ENCODE assay signal across 9 mouse cellular contexts in the genomic region with DNA sequence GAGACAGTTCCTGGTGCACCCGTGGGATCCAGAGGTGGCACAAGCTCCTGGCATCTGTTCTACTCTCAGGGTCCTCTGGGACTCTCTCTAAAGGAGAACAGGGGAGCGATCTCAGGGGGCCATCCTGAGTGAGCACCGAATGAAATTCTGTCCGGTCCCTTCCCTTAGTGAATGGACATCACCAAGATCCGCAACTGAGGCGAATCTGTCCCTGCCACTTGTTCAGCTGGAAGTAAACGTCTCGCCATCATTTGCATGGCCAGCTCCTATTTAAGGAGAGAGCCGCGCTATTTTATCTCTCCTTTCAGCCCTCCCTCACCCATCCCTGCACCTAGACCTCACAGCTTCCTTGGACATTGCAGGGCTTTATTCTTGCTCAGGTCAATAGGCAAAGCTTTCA. TPM values are rescaled to one million over a fixed set of nuclear protein-coding genes. Genes with fewer than 3 reads are reported as not detected.
DNase-seq lines count a peak whose midpoint lies in the region; ATAC-seq and TF ChIP-seq lines count a peak whose summit lies in the region.
"Had no signal": no experiment of that assay in that cellular context is flagged by ENCODE, and none has a peak within 500 bp of the region (broad histone marks: within the 10 kb centered on the region; RNA-seq: fewer than 3 reads in every experiment).

No protein-coding gene starts in this region.

- no peak for TF ChIP-seq CTCF in brain, embryonic 14.5 days (IDR thresholded peaks at IDR 0.05; ENCODE audit: borderline replicate concordance, extremely low read depth, insufficient read depth, insufficient read length)

- DNase-seq in heart, postnatal 4 days: no peak
- peak; percentile 30 for DNase-seq in brain, embryonic 14.5 days (ENCODE audit: low read depth)
- peak; percentile 28 for DNase-seq in midbrain, embryonic 10.5 days (ENCODE audit: low spot score)
- DNase-seq in spleen, postnatal 14 days (ENCODE audit: low spot score in 2 of 2): no peak
- no peak for DNase-seq in spleen, postnatal 4 days (ENCODE audit: low spot score in 2 of 2)
- DNase-seq: heart, adult 11 months had no signal

- no peak for TF ChIP-seq POLR2A in brain, embryonic 14.5 days (IDR thresholded peaks at IDR 0.05; ENCODE audit: borderline replicate concordance, extremely low read depth, insufficient read depth, insufficient read length, poor library complexity, severe bottlenecking)

- no peak overlapping the region for H3K9ac ChIP-seq in heart, embryonic 15.5 days
- peak overlapping the region; percentile 67 for H3K9ac ChIP-seq in forebrain, embryonic 13.5 days

- H3K4me1 ChIP-seq in heart, embryonic 15.5 days (replicated peaks): peaks cover 24% of the 10 kb centered on the region
- peaks cover 22% of the 10 kb centered on the region for H3K4me1 ChIP-seq in forebrain, embryonic 13.5 days
- H3K4me1 ChIP-seq in midbrain, embryonic 10.5 days: peaks cover 30% of the 10 kb centered on the region

- 15% methylated on average over 10 of the region's 10 CpGs for WGBS in heart, embryonic 15.5 days
- WGBS in forebrain, embryonic 13.5 days: 5% methylated on average over 10 of the region's 10 CpGs
- WGBS in midbrain, embryonic 10.5 days: 11% methylated on average over 10 of the region's 10 CpGs

- H3K9me3 ChIP-seq in heart, embryonic 15.5 days (replicated peaks): no peaks in the 10 kb centered on the region
- H3K9me3 ChIP-seq in forebrain, embryonic 13.5 days (replicated peaks): no peaks in the 10 kb centered on the region
- H3K9me3 ChIP-seq in midbrain, embryonic 10.5 days (replicated peaks): no peaks in the 10 kb centered on the region

- peak overlapping the region; percentile 58 for H3K4me3 ChIP-seq in heart, embryonic 15.5 days
- H3K4me3 ChIP-seq in forebrain, embryonic 13.5 days: peak overlapping the region; percentile 68
- peak overlapping the region; percentile 71 for H3K4me3 ChIP-seq in midbrain, embryonic 10.5 days

- no peaks in the 10 kb centered on the region for H3K36me3 ChIP-seq in heart, embryonic 15.5 days
- no peaks in the 10 kb centered on the region for H3K36me3 ChIP-seq in forebrain, embryonic 13.5 days (ENCODE audit: poor library complexity, severe bottlenecking)
- H3K36me3 ChIP-seq in midbrain, embryonic 10.5 days: no peaks in the 10 kb centered on the region

- peak overlapping the region; percentile 97 for H3K4me2 ChIP-seq in heart, embryonic 15.5 days
- peak overlapping the region; percentile 77 for H3K4me2 ChIP-seq in forebrain, embryonic 13.5 days

- H3K27ac ChIP-seq in heart, embryonic 15.5 days: no peak overlapping the region
- H3K27ac ChIP-seq in forebrain, embryonic 13.5 days: no peak overlapping the region
- H3K27ac ChIP-seq in midbrain, embryonic 10.5 days (replicated peaks): peak overlapping the region; percentile 75; the same call in 1 of the 2 replicates

- peaks cover 98% of the 10 kb centered on the region for H3K27me3 ChIP-seq in heart, embryonic 15.5 days
- H3K27me3 ChIP-seq in forebrain, embryonic 13.5 days: peaks cover 67% of the 10 kb centered on the region
- peaks cover 96% of the 10 kb centered on the region for H3K27me3 ChIP-seq in midbrain, embryonic 10.5 days (ENCODE audit: low read depth, poor library complexity, severe bottlenecking)

- no peak for ATAC-seq in heart, embryonic 15.5 days (replicated peaks; ENCODE audit: insufficient number of reproducible peaks, insufficient read depth, low FRiP score, low read depth)
- ATAC-seq in forebrain, embryonic 13.5 days: no peak; the same call in 1 of the 2 replicates
- no peak for ATAC-seq in megakaryocyte-erythroid progenitor cell, adult 5-6 weeks (replicated peaks; ENCODE audit: low FRiP score, low TSS enrichment, poor library complexity, severe bottlenecking)

RNA-seq across cellular contexts. Expression of gene Adcy1, which starts 0.7 kb away (rescaled TPM):
- polyA plus RNA-seq in heart, embryonic 15.5 days (2015; fragmentation: Nextera tagmentation; extraction: Ambion mirVana): 0.50 and 0.85 TPM in 2 replicates
- total RNA-seq in heart, postnatal 4 days (2021): 1 to 10 TPM; 2.6 to 2.8 TPM
- 13.1 and 22.3 TPM in 2 replicates for polyA plus RNA-seq in brain, embryonic 14.5 days (2012; rRNA removed)
- polyA plus RNA-seq in forebrain, embryonic 13.5 days (2015; fragmentation: Nextera tagmentation; extraction: Ambion mirVana): 1.6 and 1.9 TPM in 2 replicates
- polyA plus RNA-seq in midbrain, embryonic 10.5 days (2016; fragmentation: Nextera tagmentation; extraction: Ambion mirVana): 1.2 and 1.4 TPM in 2 replicates
- not detected in 2 replicates for total RNA-seq in megakaryocyte-erythroid progenitor cell, adult 5-6 weeks (2014; fragmentation: Nextera tagmentation)
- total RNA-seq in megakaryocyte-erythroid progenitor cell, adult 5-6 weeks (2017): not detected in 2 replicates

Comparison
In these comparisons a context has a peak if more than half of its experiments do, and no peak if none do; other contexts are left out.
1. DNase-seq: peak in brain, embryonic 14.5 days (single experiment) and midbrain, embryonic 10.5 days (single experiment); none in heart, postnatal 4 days (single experiment), spleen, postnatal 14 days (0 of 2) and spleen, postnatal 4 days (0 of 2).
2. Peak in every context shown above with its lines, with median percentiles within 50 percentile points of each other: H3K4me3 ChIP-seq.